Mouse (Mus musculus) brown adipose tissue, adult 24 weeks (tissue): ENCODE results near the gene Tor4a. TPM values are rescaled to one million over a fixed set of nuclear protein-coding genes. Genes with fewer than 3 reads are reported as not detected.
A peak's percentile ranks its signal among the peaks of the same experiment; 100 is the strongest.

Source experiments
- H3K27ac ChIP-seq: fragments of 200-500 bp; replicated peaks from 2 replicates; pipeline ENCODE4 v1.5.1; 2012; ENCODE audit warnings: low read depth, mild to moderate bottlenecking, low read length
- H3K4me1 ChIP-seq: fragments of 200-500 bp; 2 replicates; pipeline ENCODE4 v1.6.1; 2012; ENCODE audit warnings: low read length, mixed read lengths; ENCODE audit not compliant: control insufficient read depth, insufficient read depth, insufficient read length
- H3K4me3 ChIP-seq: fragments of 200-500 bp; 2 replicates; pipeline ENCODE4 v1.5.1; 2012; ENCODE audit warnings: low read depth, mild to moderate bottlenecking, low read length, moderate library complexity; ENCODE audit not compliant: insufficient read depth
- polyA plus RNA-seq: library from polyadenylated mRNA; stranded (reverse); fragments of >200 nt; gene quantifications from 2 replicates; pipeline ENCODE4 v1.2.4, GENCODE M21; 2012; ENCODE audit not compliant: missing spikeins, insufficient read depth, insufficient read length

Tor4a gene
- polyA plus RNA-seq, 1 experiment, result 6.0 TPM

DNA sequence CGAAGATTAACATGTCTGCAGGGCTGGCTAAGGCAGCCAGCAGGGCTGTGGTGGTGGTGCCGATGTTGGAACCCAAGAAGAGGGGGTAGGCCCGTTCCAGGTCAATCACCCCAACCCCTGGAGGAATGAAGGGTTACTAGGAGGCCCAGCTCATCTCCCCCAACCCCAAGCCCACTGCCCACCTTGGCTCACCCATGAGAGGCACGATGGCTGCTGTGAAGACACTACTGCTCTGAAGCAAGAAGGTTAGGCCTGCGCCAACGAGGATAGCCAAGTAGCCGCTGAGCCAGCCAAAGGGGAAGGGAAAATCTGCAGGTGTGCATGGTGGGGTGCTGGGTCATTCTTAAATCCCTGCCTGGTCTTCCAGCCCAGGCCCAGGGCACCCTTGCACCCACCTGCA, 33.9 kb upstream of the Tor4a start:
- Histone ChIP-seq H3K4me1 (peaks cover 6% of the 10 kb centered on the region), H3K4me3 (no peak overlapping the region)

GRCm38 (mm10) chr2:25229582-25229981, 32.9 kb upstream of the Tor4a start:
- Histone ChIP-seq H3K4me3 (no peak overlapping the region), H3K27ac (no peak overlapping the region), H3K4me1 (peaks cover 9% of the 10 kb centered on the region)

More for the DNA sequence above, 33.9 kb upstream of the Tor4a start:
- H3K27ac ChIP-seq, result no peak overlapping the region

DNA sequence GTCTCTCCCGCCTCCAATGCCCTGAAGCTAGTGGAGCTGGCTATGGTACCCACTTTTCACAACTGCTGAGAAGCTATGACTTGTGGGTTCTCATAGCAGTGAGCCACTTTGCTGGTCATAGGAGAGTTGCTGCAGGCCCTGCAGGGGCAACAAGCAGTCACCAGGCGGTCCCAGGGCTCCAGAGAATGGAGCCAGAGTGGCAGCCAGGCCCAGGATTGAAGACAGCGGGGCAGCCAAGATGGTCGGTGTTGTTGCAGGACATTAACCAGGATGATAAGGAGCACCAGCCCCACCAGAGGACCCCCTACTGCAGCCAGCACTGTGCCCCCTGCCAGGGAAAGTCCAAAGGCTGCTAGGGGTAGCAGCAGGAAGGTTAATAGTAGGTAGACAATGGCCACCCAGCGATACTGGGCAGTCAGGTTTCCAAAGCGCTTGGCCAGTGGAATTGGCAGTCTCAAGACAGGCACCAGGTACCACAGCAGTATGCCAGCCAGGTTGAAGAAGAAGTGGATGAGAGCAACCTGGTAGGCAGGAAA, 32.4 kb upstream of the Tor4a start:
- Histone ChIP-seq H3K4me3 (no peak overlapping the region), H3K4me1 (peaks cover 9% of the 10 kb centered on the region), H3K27ac (peak overlapping the region; percentile 12; the same call in 1 of the 2 replicates)

GRCm38 (mm10) chr2:25228431-25228889, 31.8 kb upstream of the Tor4a start:
- Histone ChIP-seq H3K4me3 (peak overlapping the region; percentile 40), H3K27ac (0 out of 2 replicates have a peak overlapping the region, but pooled peaks have one; percentile 23), H3K4me1 (peaks cover 9% of the 10 kb centered on the region)

- peaks cover 9% of the 10 kb centered on the region for H3K4me1 ChIP-seq
- no peak overlapping the region for H3K4me3 ChIP-seq
- peak overlapping the region; percentile 66 for H3K27ac ChIP-seq
Measured at GRCm38 (mm10) chr2:25227406-25227805, 30.7 kb upstream of the Tor4a start.

- Histone ChIP-seq H3K4me1 (peaks cover 11% of the 10 kb centered on the region), H3K4me3 (no peak overlapping the region), H3K27ac (peak overlapping the region; percentile 66)
Measured at GRCm38 (mm10) chr2:25226864-25227263, 30.2 kb upstream of the Tor4a start.

DNA sequence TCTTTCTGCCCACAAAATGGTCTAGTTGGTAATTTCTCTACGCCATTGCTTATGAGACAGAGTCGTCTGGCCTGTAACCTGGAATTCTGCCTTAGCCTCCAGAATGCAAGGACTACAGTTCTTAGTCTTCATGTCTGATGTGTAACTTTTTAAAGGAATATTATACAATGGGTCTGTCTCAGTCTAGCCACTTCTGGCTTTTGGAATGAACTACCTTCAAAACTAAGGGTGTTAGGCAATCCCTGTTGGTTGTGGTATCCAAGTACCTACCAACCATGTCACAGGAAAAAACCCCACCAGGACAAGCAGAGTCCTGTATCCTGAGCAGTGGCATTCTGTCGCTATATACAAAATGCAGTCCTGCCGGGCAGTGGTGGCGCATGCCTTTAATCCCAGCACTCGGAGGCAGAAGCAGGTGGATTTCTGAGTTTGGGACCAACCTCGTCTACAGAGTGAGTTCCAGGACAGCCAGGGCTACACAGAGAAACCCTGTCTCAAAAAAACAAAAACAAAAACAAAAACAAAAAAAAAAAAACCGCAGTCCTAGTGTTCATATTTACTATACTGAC, 29.2 kb upstream of the Tor4a start:
- H3K4me1 ChIP-seq, result peaks cover 11% of the 10 kb centered on the region
- H3K27ac ChIP-seq, result peak overlapping the region; percentile 65
- H3K4me3 ChIP-seq, result no peak overlapping the region

DNA sequence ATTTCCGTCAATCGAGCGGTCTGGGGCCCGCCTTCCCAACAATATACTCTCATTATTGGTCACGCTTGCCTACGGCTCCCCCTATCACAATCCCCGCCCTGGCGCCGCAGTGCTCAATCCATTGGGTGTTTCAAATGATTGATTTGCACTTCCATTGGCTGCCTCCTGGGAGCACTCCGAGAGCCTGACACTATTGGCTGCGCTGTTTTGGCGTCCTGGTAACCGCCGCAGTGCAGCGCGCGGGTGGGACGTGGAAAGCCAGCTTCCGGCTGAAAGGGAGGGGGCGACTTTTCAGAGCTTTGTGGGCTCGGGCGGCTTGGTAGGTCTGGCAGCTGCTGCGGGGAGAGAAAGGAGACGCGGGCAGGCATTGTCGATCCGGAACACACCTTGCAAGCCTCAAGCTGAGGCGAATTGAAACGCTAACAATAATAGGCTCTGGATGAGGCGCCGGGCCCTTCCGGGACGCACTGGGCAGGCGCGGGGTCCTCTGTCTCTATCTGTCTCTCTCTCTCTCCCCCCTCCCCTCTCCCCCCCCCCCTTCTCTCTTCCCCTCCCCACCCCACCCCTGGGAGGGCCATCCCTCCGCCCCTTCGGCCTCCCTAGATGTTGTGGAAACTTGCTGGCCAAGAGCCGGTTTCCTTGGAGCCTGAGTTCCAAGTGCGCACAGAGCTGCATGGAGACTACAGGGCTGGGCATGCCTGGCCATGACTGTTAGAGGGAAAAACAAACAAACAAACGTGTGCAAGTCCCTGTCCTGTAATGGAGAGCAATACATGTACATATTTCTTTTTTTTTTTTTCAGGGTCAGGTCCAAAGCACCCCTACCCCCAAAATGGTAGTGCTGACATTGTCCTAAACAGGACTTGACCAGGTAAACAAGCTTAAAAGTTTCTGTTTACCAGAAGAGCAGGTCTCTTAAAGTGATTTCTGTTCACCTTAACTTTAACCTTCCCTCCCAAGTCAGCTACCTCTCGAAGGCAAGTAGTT, 28.4 kb upstream of the Tor4a start:
- Histone ChIP-seq H3K4me3 (peak overlapping the region; percentile 76), H3K27ac (peak overlapping the region; percentile 90), H3K4me1 (peaks cover 11% of the 10 kb centered on the region)

- peaks cover 11% of the 10 kb centered on the region for H3K4me1 ChIP-seq
Measured at GRCm38 (mm10) chr2:25224492-25224765, 27.7 kb upstream of the Tor4a start, which contains the start of gene Tubb4b. Gene Tubb4b, minus strand, starts transcription at chr2:25224702.

DNA sequence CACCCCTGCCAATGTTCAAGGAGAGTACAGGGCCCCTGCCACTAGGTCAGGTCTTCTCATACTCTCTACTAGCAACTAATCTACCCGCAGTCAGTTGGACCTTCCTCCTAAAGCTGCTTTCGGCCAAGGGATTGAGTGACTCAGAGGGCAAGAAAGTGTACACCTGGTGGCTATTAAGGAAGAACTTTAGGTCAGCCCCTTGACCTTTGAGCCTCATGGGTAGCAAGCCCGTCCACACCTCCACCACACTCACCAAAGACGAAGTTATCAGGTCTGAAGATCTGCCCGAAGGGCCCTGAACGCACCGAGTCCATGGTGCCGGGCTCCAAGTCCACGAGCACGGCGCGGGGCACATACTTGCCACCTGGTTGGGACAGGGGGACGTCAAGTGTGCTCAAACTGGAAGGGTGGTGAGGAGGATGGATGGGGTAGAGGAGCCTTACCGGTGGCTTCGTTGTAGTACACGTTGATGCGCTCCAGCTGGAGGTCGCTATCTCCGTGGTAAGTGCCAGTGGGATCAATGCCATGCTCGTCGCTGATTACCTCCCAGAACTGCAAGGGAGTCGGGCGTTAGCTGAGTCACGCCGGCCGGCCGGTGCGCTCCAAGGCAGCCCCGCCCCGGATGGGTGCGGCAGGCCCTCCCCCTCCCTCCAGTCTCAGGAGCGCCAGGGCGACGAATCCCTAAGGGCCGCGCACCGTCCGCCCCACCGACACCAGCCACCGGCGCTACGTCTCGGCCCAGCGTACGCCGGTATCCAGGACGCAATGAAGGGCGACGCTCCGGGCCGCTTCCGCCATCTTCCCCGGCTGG, 27.2 kb upstream of the Tor4a start:
- Histone ChIP-seq H3K27ac (peak overlapping the region; percentile 87), H3K4me1 (peaks cover 11% of the 10 kb centered on the region), H3K4me3 (peak overlapping the region; percentile 78)

More at GRCm38 (mm10) chr2:25224492-25224765, 27.7 kb upstream of the Tor4a start, which contains the start of gene Tubb4b:
- Histone ChIP-seq H3K4me3 (peak within 1 kb of the TSS; percentile 78), H3K27ac (peak within 1 kb of the TSS; percentile 90)

GRCm38 (mm10) chr2:25221331-25221772, 24.7 kb upstream of the Tor4a start:
- Histone ChIP-seq H3K27ac (no peak overlapping the region), H3K4me1 (peaks cover 7% of the 10 kb centered on the region; the same call in 1 of the 2 replicates), H3K4me3 (no peak overlapping the region)

GRCm38 (mm10) chr2:25218445-25218844, 21.8 kb upstream of the Tor4a start, which contains the start of gene Fam166a:
Gene Fam166a, plus strand, starts transcription at chr2:25218745.
- Histone ChIP-seq H3K4me1 (peaks cover 2% of the 10 kb centered on the region; the same call in 1 of the 2 replicates), H3K27ac (no peak within 1 kb of the TSS), H3K4me3 (no peak within 1 kb of the TSS)

DNA sequence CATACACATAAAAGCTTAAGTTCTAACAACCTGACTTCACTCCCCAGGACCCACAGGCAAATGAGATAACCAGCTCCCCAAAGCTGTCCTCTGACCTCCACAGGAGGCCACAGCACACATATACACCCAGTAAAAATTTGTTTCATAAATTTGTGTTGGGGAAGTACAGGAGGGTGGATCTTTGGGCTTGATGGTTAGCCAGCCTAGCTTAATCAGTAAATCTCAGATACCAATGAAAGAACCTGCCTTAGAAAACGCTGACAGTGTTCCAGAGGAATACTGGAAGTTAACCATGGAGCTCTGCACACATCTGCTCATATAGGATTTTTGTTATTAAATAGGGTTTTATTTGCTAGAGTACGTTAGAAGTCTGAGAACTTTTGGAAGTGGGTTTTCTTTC, 21.0 kb upstream of the Tor4a start:
- Histone ChIP-seq H3K4me1 (peaks cover 2% of the 10 kb centered on the region; the same call in 1 of the 2 replicates), H3K4me3 (no peak overlapping the region), H3K27ac (no peak overlapping the region)

GRCm38 (mm10) chr2:25214444-25214843, 17.8 kb upstream of the Tor4a start, which contains the start of gene Stpg3:
Gene Stpg3, minus strand, starts transcription at chr2:25214637.
- H3K4me1 ChIP-seq, result peaks cover 10% of the 10 kb centered on the region
- H3K4me3 ChIP-seq, result no peak within 1 kb of the TSS
- no peak within 1 kb of the TSS for H3K27ac ChIP-seq
